Mouse (Mus musculus) adrenal gland, postnatal 36 days (tissue): ENCODE results near the gene Miga1. TPM values are rescaled to one million over a fixed set of nuclear protein-coding genes. Genes with fewer than 3 reads are reported as not detected.

Source experiments
- DNase-seq, 2 experiments: peaks; one replicate each; pipeline ENCODE4 v3.0.0; 2021; ENCODE audit warnings: mixed read lengths in 1 of 2
- total RNA-seq, 2 experiments: library from RNA; stranded (reverse); gene quantifications; 2 replicates each; pipeline ENCODE4 v1.2.3; 2021

Gene Miga1
- total RNA-seq, 2 experiments from 2014 or later = 9.7 to 12.1 TPM

DNA sequence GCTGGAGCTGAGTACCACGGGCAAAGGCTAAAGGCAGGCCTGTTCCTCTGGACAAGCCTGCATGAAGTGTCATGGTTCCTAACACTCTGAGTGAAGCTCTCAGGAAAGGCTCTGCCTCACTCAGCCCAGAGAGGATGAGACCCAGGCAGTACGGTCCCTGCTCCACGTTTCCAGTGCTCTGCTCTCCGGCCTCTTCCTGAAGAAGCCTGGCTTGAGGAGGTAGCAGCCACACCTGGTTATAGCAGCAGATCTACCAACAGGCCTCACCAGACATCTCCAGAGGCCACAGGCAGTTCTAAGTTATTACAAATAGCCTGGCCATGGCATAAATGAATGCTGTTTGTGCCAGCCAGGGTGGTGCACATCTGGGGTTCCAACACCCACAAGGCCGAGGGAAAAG is 51.9 kb downstream of the Miga1 start:
- DNase-seq = no peak

DNA sequence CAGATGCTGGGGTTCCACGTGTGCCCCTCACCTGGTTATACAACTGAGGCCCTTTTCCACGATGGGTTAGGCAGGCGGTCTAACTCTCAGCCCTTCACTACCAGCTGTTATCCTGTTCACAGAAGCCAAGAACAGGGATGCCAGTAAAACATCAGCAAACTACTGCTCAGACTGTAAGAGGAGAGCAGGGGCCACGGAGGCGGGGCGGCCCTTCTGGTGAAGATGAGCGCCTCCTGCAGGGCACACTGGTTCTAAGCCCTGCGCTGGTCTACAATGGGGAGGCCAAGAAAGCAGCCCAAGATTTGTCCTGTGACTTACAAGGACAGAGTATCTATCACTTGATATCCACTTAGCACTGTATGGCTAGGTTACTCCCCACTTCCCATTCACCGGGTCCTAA is 52.4 kb downstream of the Miga1 start:
- no peak for DNase-seq

DNA sequence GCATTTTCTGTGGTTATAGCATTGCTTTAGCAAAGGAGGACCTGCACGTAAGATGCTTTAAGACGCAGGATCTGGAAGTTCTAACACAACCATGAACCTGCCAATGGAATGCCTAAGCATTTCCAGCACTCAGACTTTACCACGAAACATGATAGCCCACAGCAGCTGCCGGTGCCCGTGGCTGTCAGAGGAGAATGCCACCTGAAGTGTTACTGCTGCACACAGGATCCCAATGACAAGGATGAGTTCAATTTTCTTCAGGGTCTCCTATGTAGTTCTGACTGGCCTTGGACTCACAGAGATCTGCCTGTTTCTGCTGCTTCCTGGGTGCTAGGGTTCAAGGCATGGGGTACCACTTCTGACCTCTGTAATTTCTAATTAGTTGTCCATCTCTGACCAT is 55.4 kb downstream of the Miga1 start:
- DNase-seq = no peak

DNA sequence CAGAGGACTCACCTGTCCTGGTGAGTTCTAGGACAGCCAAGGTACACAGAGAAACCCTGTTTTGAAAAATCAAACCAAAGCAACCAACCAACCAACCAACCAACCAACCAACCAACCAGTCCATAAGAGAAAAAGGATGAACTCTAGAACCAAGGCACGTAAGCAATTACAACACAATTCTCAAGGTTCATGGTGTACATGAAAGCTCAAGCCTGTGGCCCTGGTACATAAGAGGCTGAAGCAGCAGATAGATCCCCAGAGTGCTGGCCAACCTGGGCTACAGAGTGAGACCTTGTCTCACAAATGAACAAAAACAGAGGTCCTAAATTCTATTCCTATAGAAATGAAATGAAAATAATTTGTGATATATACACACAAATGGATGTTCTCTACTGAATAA is 55.9 kb downstream of the Miga1 start:
- DNase-seq = no peak

DNA sequence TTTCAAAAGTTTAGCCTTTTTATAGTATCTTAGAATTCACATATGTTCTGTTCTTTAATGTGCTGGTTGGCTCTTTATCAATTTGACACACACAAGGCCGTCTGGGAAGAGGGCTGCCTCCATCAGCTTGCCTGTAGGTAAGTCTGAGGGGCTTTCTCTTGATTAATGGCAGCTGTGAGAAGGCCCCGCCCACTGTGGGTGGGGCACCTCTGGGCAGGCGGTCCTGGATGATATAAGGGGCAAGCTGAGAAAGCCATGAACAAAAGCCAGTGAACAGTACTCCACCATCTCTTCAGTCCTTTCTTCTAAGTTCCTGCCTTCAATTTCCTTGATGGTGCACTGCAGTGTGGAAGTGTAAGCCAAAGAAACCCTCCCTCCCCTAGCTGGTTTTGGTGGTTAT is 58.1 kb downstream of the Miga1 start:
- no peak for DNase-seq

DNA sequence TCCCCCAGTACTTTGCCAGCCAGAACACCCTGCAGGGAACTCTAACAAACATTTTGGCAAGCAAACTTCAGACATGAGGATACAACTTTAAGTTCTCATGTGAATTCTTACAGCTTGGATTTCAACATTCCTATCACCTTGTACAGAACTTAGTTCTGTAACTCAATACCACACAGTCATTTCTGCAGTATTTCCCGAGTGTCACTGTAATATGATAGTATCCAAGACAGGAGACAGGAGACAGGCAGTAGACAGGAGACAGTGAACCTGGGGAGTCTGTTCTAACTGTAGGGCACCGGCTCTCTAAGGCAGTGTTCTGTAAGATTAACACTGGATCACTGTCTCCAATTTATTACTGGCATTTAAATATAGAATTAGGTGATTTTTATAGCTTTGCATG is 61.8 kb downstream of the Miga1 start:
- no peak for DNase-seq

DNA sequence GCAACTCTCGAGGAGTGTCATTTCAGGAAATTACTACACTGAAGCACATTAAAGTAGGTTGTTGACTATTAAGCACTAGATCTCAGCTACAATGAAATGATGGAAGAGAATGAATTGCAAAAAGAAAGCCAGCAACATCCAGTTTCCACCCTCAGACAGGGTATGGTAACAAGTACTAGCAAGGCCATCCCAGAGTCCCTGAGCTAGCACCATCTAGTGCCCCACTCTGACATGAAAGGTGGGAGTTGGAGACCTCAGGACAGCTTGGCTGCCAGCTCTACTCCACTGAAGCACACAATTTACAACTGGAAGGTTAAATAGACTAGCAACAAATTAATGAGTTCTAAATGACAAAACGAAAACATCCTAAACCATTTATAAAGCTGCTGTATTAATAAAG is 62.3 kb downstream of the Miga1 start:
- DNase-seq = no peak

DNA sequence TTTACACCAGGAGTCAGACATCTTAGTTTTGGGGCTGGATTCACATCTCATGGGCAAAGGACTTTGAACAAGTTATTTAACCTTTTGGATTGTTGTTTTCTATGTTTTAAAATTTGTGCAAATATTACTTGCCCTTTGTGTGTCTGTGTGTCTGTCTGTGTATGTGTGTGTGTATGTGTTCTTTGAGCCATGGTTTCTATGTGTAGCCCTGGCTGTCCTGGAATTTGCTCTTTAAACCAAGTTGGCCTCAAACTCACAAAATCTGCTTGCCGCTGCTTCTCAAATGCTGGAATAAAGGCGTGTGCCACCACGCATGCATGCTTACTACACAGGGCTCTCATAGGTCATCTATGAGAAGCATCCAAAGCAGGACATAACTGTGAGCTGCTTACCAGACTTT is 63.3 kb downstream of the Miga1 start:
- no peak for DNase-seq

DNA sequence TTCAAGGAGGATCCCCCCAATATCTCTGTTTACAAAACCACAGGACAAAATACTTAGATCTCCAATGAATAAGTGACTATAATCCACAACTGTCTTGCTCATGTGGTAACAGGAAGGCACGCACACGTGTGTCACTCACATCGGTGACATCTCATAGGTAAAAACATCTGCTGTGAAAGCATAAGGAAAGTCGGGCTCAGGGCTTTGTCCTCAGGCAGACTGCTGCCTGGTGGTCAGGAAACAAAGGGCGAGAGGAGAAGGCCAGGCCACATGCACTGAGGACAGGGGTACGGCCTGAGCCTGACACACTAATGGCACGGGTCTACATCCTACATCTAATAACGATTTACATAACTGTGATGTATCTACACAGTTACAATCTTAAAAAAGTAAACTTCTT is 65.2 kb downstream of the Miga1 start:
- DNase-seq = no peak

DNA sequence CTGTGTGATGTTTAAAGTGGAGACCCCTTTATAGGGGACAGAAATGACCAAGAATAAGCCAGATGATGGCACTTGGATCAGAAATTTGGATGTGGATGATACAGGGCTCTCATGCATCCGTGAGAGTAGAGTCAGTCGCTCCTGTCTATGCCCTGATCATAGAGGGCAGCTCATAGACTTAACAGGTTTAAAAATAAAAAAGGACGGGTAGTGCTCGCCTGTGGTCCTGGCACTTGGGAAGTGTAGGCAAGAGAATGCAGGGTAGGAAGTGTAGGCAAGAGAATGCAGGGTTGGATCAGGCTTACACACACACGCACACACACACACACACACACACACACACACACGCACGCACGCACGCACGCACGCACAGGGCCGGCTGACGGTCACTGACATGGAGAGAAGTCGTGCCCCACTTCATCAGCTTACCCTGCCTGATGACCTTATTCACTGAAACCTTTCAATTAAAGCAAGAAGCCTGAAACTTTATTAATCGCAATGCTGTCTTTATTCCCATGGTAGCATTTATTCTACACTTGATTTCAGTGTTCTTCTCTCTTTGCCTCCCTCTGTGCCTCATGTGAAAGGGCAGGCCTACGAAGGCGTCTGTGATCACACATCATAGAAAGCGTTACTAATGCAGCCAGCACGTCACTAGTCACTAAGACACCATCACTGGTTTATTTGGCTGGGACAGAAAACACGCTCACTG is 67.1 kb downstream of the Miga1 start:
- no peak for DNase-seq

DNA sequence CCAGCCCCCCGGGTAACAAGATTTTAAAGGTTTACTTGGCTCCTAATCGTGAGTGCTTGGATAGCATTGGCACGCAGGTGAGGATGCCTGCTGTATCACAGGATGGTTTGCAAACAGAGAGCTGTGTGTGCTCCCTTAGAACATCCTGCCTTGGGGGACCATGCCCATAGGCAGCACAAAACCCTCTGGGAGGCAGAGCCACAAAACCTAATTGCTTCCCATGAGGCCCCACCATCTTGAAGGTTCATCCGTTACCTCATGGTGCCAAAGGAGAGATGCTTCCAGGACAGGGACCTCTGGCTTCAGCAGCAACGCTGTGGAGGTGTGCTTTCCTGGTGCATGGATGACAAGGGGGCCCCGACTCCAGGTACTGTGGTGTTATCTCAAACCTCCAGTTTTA is 68.3 kb downstream of the Miga1 start:
- DNase-seq = no peak

DNA sequence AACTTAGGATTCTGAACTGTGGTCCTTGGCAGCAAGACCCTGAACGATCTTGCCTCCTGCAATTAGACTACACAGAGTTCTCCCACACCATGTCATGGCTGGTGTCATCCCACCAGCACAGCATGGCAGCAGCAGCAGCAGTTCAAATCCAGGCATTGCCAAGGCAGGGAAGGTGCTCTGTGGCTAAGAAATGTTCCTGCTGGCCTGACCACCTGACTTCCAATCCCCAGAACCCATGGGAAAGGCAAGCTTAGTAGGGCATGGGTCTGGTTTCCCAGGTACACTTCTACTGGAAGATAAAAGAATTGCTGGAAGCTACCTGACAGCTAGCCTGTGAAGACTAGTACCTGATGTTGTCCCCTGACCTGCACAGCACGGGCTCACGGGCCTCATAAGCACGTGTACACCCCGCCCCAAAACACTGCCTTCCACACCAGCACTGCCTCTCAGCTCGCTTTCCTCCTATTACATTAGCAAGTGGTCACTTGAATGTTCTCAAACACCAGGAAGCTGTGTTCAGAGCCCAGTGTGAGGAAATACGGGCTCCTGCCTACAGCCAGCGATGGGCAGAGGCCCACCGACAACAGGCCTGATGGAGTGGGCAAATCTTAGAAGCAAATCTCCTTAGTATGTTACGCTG is 69.0 kb downstream of the Miga1 start:
- DNase-seq = no peak

DNA sequence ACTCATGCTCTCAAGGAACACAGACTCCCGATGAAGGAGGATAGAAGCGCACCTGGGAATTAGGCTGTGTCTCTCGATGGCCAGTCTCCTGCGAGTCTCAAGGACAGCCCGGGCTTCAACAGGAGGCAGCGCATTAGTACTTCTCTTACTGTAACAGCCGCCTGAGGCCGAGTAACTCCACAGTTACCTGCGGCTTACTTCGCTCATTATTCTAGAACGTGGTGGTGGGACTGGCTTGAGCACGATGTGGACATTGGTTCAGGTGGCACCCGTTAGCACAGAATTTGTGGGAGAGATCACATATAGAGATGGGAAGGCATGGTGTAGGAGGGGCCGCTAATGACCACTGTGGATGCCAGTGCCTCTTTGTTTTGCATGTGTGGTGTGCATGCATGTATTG is 72.1 kb downstream of the Miga1 start:
- no peak for DNase-seq

DNA sequence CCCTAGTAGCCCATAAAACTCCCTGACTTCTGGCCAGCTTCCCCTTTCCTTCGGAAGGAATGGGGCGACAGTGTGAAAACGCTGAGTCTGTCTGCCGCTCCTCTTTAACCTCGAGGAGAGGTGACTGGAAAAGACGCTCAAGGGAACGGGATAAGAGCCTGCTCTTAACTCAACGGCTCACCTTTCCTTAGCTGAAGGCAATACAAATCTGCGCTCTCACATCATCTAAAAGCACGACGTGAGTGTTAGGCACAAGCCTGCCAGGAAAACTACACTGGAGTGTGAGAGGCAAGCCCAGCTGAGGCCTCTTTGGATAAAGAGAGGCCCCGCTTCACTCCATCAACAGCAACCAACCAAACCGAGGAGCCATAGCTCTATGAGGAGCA is 74.2 kb downstream of the Miga1 start, which contains the start of gene Nexn:
Gene Nexn (minus strand): TSS at position 315 of the 386 bp plus-strand sequence.
- no peak for DNase-seq

DNA sequence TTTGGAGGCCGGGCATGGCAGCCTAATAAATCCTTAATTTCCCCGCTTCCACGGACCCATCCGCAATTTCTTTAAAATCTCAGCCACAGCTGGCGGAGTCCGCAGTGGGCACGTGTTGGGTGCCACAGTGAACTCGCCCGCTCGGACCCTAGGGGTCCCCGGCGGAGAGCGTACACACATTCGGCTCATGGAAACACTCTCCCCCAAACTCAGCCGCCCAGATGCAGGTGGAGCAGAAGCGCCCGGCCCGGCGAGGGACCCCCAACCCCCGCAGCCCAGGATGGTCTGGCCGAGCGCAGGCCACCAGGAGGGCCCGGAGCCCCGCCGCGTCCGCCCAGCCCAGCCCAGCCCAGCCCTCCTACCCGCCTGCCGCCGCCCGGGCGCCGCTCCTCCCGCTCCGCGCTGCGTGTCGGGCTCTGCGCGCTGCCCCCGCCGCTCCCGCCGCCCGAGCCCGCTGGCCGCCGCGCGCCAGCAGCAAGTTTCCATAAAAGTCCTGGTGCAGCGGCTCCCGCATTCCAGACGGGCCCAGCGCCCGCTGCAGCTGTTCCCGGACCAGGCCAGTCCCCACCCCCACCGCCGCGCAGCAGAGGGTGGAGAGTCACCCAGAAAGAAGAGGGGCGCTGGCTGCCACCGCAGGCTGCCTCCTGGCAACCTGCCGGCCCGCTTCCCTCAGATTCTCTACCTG is 74.7 kb downstream of the Miga1 start:
- peak; percentile 65 to 80 for DNase-seq

DNA sequence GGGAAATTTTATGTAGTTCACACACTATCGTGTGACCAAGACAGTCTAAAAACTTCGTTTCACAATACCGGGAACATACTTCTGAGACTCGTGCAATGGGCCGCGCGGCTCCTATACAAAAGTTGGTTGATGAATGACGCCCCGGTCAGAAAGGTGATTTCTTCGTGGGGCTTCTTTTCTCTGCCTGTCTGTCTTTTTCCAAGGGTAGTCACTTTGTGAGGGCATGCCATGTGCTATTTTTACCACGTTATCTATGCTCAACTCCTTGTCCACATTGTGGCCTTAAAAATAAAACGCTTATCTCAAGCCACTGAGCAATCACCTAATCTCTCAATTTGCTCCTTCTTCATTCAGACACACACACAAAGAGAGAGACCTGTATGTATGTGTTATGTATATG is 75.4 kb downstream of the Miga1 start:
- DNase-seq = no peak

DNA sequence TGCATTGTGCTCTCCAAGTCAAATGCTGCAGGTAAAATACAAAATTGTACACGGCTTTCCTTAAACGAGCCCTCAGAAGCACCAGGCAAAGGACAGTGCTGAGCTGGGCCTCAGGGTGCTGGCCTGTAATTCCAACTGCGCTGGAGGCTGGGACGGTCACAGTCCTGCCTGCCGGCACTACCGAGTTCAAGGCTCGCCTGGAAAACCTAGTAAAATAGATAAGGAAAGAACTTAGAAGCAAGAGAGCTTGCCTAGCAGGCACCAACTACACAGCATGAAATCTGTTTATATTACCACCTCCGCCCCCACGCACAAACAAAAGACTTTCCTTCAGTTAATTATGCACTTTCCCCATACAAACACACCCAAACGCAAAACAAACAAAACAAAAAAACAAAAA is 75.8 kb downstream of the Miga1 start:
- DNase-seq = no peak

DNA sequence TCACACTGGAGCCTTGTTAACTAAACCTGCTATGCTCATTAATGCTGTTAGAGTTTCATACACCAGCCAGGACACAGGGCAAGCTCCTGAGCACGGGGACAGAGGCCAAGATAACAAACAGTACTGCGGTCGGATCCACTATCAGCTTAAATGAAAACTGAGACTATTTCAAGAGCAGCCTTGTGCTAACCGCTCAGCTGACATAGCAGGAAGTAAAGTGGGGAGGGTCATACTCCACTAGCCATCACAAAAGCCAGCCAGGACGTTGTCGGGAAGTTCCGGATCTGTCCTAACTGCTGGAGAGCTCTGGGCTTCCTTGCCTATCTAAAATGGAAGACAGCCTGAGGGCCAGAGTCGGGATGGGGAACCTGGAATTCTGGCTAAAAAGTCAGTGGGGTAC is 78.3 kb downstream of the Miga1 start:
- DNase-seq = no peak

DNA sequence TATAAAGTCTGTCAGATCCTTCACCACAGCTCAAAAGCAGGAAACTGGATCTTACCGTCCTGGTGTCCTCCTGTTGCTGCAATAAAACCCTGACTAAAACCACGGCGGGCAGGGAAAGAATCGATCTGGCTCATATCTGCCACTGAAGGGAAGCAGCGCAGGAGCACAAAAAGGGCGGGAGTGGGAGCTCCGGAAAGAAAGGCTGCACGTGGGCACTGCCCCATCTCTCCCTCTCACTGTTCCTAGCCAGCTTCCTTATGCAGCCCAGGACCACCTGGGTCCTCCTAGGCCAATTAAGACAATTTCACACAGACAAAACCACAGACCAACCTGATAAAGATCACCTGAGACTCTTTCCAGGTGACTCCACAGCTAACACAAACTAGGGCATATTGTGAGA is 78.8 kb downstream of the Miga1 start:
- DNase-seq = no peak

DNA sequence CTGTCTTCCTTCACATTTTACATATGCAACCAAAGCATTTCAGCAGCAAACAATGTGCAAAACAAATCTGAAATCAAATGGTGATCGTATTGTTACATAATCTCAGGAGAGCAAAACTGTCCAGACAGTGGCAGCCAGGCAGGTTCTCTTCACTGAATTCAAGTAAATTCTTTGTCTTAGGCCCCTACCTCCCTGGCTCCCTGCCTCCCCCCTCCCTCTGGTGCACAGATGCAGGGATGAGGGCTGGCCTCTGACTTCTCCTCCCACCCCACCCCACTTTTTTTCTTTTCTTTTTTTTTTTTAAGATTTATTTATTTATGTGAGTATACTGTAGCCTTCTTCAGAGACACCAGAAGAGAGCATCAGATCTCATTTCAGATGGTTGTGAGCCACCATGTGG is 79.8 kb downstream of the Miga1 start:
- no peak for DNase-seq

DNA sequence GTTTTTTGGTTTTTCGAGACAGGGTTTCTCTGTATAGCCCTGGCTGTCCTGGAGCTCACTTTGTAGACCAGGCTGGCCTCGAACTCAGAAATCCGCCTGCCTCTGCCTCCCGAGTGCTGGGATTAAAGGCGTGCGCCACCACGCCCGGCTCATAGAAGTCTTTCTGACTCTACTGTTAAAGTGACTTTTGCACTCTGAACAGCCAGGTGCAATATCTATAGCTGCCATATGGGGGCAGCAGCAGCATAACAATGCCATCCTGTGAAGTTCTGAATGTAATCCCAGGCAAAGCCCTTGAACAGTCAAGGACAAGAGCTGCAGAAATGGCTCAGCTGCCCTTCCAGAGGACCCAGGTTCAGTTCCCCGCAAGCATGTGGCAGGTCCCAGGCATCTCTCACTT is 80.8 kb downstream of the Miga1 start:
- peak; percentile 84 to 87 for DNase-seq

DNA sequence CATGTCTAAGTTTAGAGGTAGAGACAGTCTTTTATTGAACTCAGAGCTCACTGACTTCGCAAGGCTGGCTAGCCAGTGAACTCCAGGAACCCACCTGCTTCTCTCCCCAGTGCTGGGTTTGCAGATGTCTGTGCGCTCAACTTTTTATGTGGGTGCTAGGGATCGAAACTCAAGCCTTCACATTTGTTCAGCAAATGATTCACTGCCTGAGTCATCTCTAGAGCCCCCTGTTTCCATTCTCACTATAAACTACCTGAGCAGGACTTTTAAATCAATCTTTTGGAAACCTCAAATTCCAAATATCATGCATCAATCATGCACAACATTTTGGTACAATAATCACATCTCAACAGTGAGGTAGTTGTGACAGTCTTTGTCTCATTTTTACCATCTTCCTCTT is 82.7 kb downstream of the Miga1 start:
- DNase-seq = no peak

DNA sequence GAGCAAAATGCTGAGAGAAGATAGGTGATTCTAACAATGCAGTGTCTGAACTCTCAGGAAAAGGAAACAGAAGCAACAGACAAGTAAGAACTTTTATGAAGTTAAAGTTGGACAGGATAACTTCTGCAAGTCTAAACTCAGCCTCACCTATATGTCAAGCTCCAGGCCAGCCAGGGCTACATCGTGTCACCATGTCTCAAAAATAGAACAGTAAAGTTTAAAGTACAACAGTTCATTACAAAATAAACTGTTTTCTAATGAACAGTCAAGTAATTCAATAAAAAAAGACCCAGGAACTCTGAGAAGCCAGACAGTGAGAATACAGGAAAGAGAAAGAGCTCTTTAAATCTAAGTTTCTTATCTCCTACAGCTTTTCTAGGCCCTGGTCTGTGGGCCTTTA is 89.7 kb downstream of the Miga1 start:
- no peak for DNase-seq

DNA sequence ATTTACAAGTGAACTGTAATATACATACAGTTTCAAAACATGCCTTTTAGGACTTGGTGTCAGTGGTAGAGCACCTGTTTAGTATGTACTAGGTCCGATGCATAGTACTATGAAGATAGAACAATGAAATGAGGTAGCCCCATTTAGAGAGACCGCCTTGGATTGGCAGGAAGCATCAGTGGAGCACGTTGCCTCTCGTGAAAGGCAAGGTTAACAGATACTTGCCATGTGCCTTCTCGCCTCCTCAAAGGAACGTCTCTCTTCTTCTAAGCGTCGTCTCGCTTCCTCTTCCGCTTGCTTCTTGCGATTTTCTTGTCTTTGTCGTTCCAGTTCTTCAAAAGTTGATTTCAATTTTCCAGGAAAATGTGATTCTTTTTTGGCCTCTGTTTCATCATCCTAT is 92.5 kb downstream of the Miga1 start:
- DNase-seq = no peak
